Mouse (Mus musculus) naive thymus-derived CD4-positive, alpha-beta T cell, adult 2 months (primary cell): ENCODE measurements at regions not wholly inside any gene's neighbourhood (a gene's known extent, or its start where the extent isn't known, plus 50 kb on each side); places are given as distances from the start of the nearest gene placed in this dataset.
"Not testable (repeated sequence)": the region's sequence is repeated elsewhere in the genome, so short reads cannot be mapped to it uniquely, and the experiment has no call there.

Source experiments
- DNase-seq: peaks from one replicate; pipeline ENCODE4 v3.0.0-alpha.2; 2011; ENCODE audit warnings: low read depth

- not testable (repeated sequence) for DNase-seq
Measured at GRCm38 (mm10) chr13:19300320-19301011, 95.1 kb downstream of the Stard3nl start.

GRCm38 (mm10) chr13:19296325-19296724, 99.3 kb downstream of the Stard3nl start:
- no peak for DNase-seq

- no peak for DNase-seq
Measured at GRCm38 (mm10) chr13:19293041-19293440, 102.6 kb downstream of the Stard3nl start.

GRCm38 (mm10) chr13:19283161-19283560, 112.4 kb downstream of the Stard3nl start:
- DNase-seq = peak; percentile 14

DNA sequence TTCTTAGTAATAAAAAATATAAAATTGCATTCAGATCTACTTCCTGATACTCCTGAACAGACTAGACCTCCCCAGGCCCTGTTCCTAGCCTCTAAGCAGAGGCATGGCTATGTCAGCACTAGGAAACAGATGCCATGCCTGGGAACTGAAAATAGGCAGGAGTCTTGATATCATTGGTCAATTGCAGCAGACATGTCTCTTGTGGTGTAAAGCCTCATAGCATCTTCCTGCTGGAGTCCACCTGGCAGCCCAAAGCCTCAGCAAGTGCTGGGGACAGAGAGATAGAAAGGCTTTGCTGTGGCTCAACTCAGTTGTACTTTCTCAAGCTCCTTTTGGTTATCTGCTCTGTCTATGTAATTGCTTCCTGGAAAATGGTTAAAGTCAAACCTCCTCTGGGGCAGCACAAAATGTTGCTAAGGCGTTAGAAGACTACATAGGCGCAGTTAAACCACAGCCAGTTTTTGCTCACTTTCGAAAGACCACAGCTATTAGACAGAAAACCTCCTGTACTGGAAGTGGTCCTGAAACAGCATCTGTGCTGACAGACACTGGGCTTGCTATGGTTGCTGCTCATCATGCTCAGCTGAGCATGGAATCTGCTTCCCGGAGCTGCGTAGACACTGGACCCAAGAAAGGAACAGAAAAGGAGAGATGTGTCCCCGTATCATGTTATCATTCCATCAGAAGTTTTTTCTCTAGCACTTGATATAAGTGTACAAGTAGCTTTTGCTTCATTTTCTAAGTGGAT, 122.9 kb downstream of the Stard3nl start:
- not testable (repeated sequence) for DNase-seq

- not testable (repeated sequence) for DNase-seq
Measured at GRCm38 (mm10) chr13:19264996-19265395, 130.6 kb downstream of the Stard3nl start.

DNA sequence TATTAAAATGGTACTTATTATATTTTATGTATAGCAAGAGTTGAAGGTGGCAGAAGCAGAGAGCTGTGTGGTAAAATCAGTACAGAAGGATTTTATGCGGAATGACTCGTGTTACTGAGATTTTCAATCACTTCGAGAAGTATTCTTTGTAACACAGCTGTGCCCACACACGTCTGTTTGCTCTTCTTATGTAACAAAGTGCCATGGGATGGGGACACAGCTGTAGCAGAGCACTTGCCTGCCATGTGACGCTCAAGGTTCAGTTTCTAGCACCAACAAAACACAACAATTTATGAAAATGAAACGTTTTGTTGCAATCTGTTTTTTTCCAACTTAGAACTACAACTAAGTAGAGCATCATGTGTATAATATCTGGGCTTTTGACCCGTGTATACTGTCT, 149.0 kb downstream of the Stard3nl start:
- DNase-seq = not testable (repeated sequence)

DNA sequence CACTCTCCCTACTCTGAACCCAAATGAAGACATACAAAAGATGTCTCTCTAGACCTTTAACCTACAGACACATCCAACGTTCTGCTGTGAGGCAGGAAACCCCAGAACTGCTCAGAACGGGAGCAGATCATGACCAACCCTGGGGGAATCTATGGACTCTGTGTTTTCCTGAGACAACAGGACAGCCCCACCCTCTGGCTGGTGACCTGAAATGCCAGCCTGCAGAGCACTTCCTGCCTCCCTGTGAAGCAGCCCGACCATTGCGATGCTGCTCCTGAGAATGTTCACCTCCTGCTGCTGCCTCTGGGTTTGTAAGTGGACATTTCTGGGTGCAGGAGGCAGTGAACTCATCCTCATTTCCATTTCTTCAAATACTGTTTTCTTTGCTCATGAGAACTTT, 153.0 kb downstream of the Stard3nl start:
- DNase-seq = peak; percentile 38

- DNase-seq = peak; percentile 58
Measured at GRCm38 (mm10) chr13:19236340-19236739, 159.3 kb downstream of the Stard3nl start.

GRCm38 (mm10) chr13:19234700-19235374, 160.8 kb downstream of the Stard3nl start:
- no peak for DNase-seq

DNA sequence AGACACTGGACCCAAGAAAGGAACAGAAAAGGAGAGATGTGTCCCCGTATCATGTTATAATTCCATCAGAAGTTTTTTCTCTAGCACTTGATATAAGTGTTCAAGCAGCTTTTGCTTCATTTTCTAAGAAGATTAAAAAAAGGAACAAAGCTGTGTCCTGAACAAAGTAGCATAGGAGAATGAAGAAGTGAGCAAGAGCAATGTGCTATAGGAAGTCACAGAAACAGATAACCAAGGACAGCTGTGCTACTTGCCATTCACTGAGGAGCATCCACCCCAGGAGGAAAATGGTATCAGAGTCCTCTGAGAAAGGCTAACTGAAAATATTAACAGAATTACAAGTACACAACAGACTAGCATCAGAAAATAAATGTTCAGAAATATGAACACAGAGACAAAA, 175.6 kb downstream of the Stard3nl start:
- not testable (repeated sequence) for DNase-seq

DNA sequence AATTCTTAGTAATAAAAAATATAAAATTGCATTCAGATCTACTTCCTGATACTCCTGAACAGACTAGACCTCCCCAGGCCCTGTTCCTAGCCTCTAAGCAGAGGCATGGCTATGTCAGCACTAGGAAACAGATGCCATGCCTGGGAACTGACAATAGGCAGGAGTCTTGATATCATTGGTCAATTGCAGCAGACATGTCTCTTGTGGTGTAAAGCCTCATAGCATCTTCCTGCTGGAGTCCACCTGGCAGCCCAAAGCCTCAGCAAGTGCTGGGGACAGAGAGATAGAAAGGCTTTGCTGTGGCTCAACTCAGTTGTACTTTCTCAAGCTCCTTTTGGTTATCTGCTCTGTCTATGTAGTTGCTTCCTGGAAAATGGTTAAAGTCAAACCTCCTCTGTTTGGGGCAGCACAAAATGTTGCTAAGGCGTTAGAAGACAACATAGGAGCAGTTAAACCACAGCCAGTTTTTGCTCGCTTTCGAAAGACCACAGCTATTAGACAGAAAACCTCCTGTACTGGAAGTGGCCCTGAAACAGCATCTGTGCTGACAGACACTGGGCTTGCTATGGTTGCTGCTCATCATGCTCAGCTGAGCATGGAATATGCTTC, 176.1 kb downstream of the Stard3nl start:
- not testable (repeated sequence) for DNase-seq

DNA sequence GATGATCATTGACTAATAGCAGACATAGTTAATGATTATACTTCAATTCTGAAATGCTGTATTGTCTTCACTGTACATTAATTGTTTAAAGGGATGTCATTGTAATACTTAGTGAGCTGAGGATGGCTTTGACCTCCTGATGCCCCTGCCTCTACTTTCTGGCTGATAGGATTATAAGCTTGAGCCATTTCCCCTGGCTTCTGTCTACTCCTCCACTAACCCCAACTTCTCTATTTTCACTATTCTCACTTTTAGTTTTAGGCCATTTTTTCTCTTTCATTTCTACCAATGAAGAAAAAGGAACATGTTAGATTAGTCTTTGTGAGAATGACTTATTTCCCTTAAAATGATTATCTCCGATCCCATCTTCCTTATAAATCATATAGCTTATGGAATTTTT, 190.9 kb downstream of the Stard3nl start:
- no peak for DNase-seq

DNA sequence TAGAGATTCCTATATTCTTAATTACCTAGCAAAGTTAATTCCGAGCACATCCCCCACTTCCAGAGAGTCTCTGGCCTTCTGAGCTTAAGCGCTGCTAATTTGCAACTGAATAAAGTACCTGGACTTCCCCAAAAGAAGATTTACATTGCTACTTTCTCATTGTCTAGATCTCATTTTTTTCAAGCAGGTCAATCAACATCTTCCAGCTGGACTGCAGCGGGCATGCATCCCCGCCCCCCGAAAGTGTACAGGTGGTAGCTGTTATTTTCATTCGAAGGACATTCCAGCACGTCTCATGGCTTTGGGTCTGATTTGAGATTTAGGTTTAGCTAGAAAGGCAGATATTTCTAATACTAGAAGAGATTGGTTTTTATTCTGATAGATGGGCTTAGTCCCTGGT, 193.3 kb downstream of the Stard3nl start:
- not testable (repeated sequence) for DNase-seq
